ENCODE assay signal across 8 mouse cellular contexts in the genomic region with DNA sequence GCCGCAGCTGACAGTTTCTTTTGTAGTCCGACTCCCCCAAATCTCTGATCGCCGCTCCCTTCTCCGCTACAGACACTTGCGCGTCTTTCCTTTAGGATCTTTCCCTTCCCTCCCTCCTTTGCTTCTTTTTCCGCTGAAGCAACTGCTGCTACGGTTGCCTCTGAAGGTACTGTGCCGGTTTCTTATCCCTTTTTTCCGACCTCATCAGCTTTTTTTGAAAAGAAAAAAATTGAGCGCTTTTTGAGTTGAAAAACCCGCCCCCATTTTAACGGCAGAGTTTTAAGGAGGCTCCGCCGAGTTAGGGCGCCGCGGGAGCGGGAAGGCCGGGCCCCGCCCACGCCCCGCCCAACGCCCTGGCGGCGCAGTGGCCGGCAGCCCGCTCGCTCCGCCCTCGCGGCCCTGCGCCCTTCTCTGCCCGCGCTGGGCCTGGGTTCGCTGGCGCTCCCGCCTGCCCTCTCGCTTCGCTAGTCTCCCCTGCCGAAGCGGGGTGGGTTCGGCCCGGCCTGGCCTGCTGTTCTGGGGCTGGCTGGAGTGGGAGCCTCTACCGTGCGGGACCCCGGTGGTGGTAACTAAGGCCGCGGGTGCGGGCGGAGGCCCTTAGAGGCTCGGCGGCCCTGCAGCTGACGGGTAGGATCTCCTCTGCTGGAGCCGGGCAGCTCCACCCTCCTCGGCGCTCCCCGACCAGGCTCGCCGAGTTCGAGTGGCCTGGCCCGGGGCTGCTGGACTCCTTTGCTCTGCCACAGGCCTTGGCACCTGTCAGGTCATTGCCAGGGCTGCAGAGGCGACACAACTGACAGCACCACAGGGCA. TPM values are rescaled to one million over a fixed set of nuclear protein-coding genes. Genes with fewer than 3 reads are reported as not detected.
DNase-seq lines count a peak whose midpoint lies in the region; ATAC-seq and TF ChIP-seq lines count a peak whose summit lies in the region.

Gene Cdkn2c (minus strand): TSS at position 729 of the 809 bp plus-strand sequence.

- peak; percentile 84 for TF ChIP-seq POLR2A in heart, adult 2 months (IDR thresholded peaks at IDR 0.05; ENCODE audit: insufficient read depth, low read depth, low read length)

- peak; percentile 35; the same call in 1 of the 2 replicates for TF ChIP-seq CTCF in heart, adult 2 months (IDR thresholded peaks at IDR 0.05)
- no peak for TF ChIP-seq CTCF in midbrain, postnatal 0 days (IDR thresholded peaks at IDR 0.05)

- H3K9me3 ChIP-seq in embryonic facial prominence, embryonic 12.5 days: no peaks in the 10 kb centered on the region
- H3K9me3 ChIP-seq in limb, embryonic 15.5 days: no peaks in the 10 kb centered on the region
- H3K9me3 ChIP-seq in midbrain, postnatal 0 days (ENCODE audit: low read length): no peaks in the 10 kb centered on the region

- H3K27ac ChIP-seq in embryonic facial prominence, embryonic 12.5 days: peak within 1 kb of the TSS; percentile 84
- peak within 1 kb of the TSS; percentile 98 for H3K27ac ChIP-seq in heart, adult 2 months
- peak within 1 kb of the TSS; percentile 96 for H3K27ac ChIP-seq in limb, embryonic 15.5 days
- peak within 1 kb of the TSS; percentile 70 for H3K27ac ChIP-seq in midbrain, postnatal 0 days (ENCODE audit: low read depth, low read length)

- peaks cover 13% of the 10 kb centered on the region for H3K4me1 ChIP-seq in embryonic facial prominence, embryonic 12.5 days
- peaks cover 2% of the 10 kb centered on the region for H3K4me1 ChIP-seq in heart, adult 2 months (ENCODE audit: control insufficient read depth, insufficient read depth, low read length)
- peaks cover 13% of the 10 kb centered on the region; the same call in 1 of the 2 replicates for H3K4me1 ChIP-seq in limb, embryonic 15.5 days
- H3K4me1 ChIP-seq in midbrain, postnatal 0 days (ENCODE audit: insufficient read depth, low read length): 0 out of 2 replicates have a peak, but pooled peaks cover 6% of the 10 kb centered on the region

- under 1% methylated on average over 63 of the region's 64 CpGs for WGBS in embryonic facial prominence, embryonic 12.5 days
- WGBS in heart, adult 2 months: 1% methylated on average over 64 of the region's 64 CpGs
- under 1% methylated on average over 63 of the region's 64 CpGs for WGBS in limb, embryonic 15.5 days
- whole genome bisulfite sequencing in midbrain, postnatal 0 days: 0% methylated on average over 64 of the region's 64 CpGs

- intact Hi-C loops in heart, adult 2 months (cut with DNase I): loop anchor here (1.0 kb wide), 1 partner anchor 10 kb away; the partner anchor contains the start of gene Faf1

- H3K9ac ChIP-seq in embryonic facial prominence, embryonic 12.5 days: peak within 1 kb of the TSS; percentile 86
- peak within 1 kb of the TSS; percentile 99 for H3K9ac ChIP-seq in heart, adult 2 months (ENCODE audit: low read depth, low read length)
- H3K9ac ChIP-seq in limb, embryonic 15.5 days: peak within 1 kb of the TSS; percentile 84
- peak within 1 kb of the TSS; percentile 61 for H3K9ac ChIP-seq in midbrain, postnatal 0 days (replicated peaks; ENCODE audit: low read length, poor library complexity, severe bottlenecking)

- peak; percentile 92 for DNase-seq in 3134 (ENCODE audit: extremely low read depth, insufficient read length, low spot score)
- peak; percentile 91 for DNase-seq in adrenal gland, postnatal 25 days
- peak; percentile 96 to 97 for DNase-seq in heart, adult 2 months
- peak; percentile 88 to 89 for DNase-seq in kidney, adult 8-10 months
- peak; percentile 83 for DNase-seq in midbrain, postnatal 0 days (ENCODE audit: low spot score)
- peak; percentile 91 to 97 for DNase-seq in spleen, postnatal 10 days (ENCODE audit: low spot score in 2 of 2)

- peaks cover 17% of the 10 kb centered on the region for H3K27me3 ChIP-seq in embryonic facial prominence, embryonic 12.5 days
- H3K27me3 ChIP-seq in heart, adult 2 months (ENCODE audit: control insufficient read depth, insufficient read depth, low read length): no peaks in the 10 kb centered on the region
- peaks cover 14% of the 10 kb centered on the region; the same call in 1 of the 2 replicates for H3K27me3 ChIP-seq in limb, embryonic 15.5 days
- peaks cover 11% of the 10 kb centered on the region; the same call in 1 of the 2 replicates for H3K27me3 ChIP-seq in midbrain, postnatal 0 days (ENCODE audit: insufficient read depth, low read length)

- peak within 1 kb of the TSS; percentile 60 for H3K4me3 ChIP-seq in embryonic facial prominence, embryonic 12.5 days
- H3K4me3 ChIP-seq in heart, adult 2 months: peak within 1 kb of the TSS; percentile 90
- H3K4me3 ChIP-seq in limb, embryonic 15.5 days: peak within 1 kb of the TSS; percentile 78
- H3K4me3 ChIP-seq in midbrain, postnatal 0 days (ENCODE audit: low read depth, low read length): peak within 1 kb of the TSS; percentile 56

- H3K79me2 ChIP-seq in heart, adult 2 months (replicated peaks; ENCODE audit: control insufficient read depth, insufficient read depth, low read length): no peaks in the 10 kb centered on the region; the same call in 1 of the 2 replicates

- TF ChIP-seq EP300 in heart, adult 2 months (IDR thresholded peaks at IDR 0.05; ENCODE audit: insufficient read depth, low read depth, low read length): no peak

- H3K36me3 ChIP-seq in embryonic facial prominence, embryonic 12.5 days: no peaks in the 10 kb centered on the region
- H3K36me3 ChIP-seq in heart, adult 2 months (ENCODE audit: control insufficient read depth, insufficient read depth, low read length): peaks cover 6% of the 10 kb centered on the region
- H3K36me3 ChIP-seq in limb, embryonic 15.5 days: no peaks in the 10 kb centered on the region
- no peaks in the 10 kb centered on the region for H3K36me3 ChIP-seq in midbrain, postnatal 0 days (ENCODE audit: insufficient read depth, low read length)

- peak within 1 kb of the TSS; percentile 96 for H3K4me2 ChIP-seq in embryonic facial prominence, embryonic 12.5 days (replicated peaks)
- H3K4me2 ChIP-seq in limb, embryonic 15.5 days: peak within 1 kb of the TSS; percentile 95
- H3K4me2 ChIP-seq in midbrain, postnatal 0 days (ENCODE audit: low read depth, low read length, poor library complexity, severe bottlenecking): peak within 1 kb of the TSS; percentile 91

- peak; percentile 93 for ATAC-seq in embryonic facial prominence, embryonic 12.5 days (ENCODE audit: insufficient number of reproducible peaks, insufficient read depth, low FRiP score, low TSS enrichment)
- peak; percentile 94 for ATAC-seq in limb, embryonic 15.5 days (ENCODE audit: insufficient number of reproducible peaks, low FRiP score, low TSS enrichment, low read depth)
- ATAC-seq in midbrain, postnatal 0 days (ENCODE audit: low FRiP score): peak; percentile 89

RNA-seq across cellular contexts. Expression of gene Cdkn2c, which starts in this region (rescaled TPM):
- total RNA-seq in adrenal gland, postnatal 25 days (2021): 42.7 and 43.7 TPM in 2 replicates
- 7.4 and 9.8 TPM in 2 replicates for polyA plus RNA-seq in embryonic facial prominence, embryonic 12.5 days (2016; fragmentation: Nextera tagmentation; extraction: Ambion mirVana)
- 10 to 100 TPM; 11.0 to 14.5 TPM for total RNA-seq in heart, adult 2 months (2021)
- polyA plus RNA-seq in heart, adult 2 months (2012; rRNA removed): 6.3 and 11.0 TPM in 2 replicates
- polyA plus RNA-seq in limb, embryonic 15.5 days (2015; fragmentation: Nextera tagmentation; extraction: Ambion mirVana): 13.6 and 14.8 TPM in 2 replicates
- total RNA-seq in midbrain, postnatal 0 days (2014; rRNA removed): 5.8 and 8.9 TPM in 2 replicates
- polyA plus RNA-seq in midbrain, postnatal 0 days (2015; fragmentation: Nextera tagmentation; extraction: Ambion mirVana): 2.4 and 2.7 TPM in 2 replicates

Comparison
In these comparisons a context has a peak if more than half of its experiments do, and no peak if none do; other contexts are left out.
1. Peak in every context shown above with its lines: DNase-seq, ATAC-seq, H3K4me3 ChIP-seq and H3K27ac ChIP-seq.